Mouse (Mus musculus) embryo, embryonic 11 days (tissue): ENCODE data around the gene Lcn8.

ENCODE experiments used
- DNase-seq: peaks from one replicate; pipeline ENCODE4 v3.0.0-alpha.2; 2015

The Lcn8 gene

GRCm38 (mm10) chr2:25652902-25653301 is at the start of gene Lcn8:
Lcn8 (plus strand) TSS chr2:25653120.
- no peak for DNase-seq

DNA sequence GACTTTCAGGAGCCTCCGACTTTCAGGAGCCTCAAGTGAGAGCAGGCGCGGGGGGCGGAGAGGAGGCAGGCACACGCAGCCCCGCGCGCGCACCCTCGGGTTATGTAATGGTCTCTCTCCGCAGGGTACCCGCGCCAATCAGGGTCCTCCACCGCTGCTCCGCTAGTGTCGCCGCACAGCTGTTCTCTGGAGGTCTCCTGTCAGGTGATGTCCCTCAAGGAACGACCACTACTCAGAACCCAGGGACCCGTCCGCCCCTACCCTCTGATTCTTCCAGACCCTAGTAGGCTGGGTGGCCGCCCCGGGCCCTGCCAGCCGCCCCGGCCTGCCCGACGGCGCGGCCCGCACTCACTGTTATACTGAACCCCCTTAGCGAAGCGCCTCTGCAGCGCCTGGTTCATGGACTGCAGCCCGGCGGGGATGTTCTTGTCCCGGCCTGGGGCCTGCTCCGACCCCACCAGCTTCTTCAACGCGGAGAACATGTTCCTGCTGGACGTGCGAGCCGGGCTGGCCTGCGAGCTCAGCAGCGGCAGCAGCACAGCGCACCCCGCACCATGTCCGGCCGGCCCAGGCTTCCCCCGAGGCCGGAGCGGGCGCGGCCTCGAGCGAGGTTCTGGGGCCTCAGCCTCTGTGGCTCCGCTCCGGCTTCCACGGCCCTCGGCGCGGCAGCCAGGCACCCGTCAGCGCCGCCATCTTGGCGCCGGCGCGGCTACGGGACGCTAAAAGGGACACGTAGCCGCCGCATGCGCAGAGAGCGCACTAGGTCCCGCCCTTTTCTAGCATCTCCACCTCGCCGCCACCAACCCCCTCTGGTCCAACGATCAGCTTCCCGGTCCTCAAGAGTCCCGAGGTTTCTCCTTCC is 44.9 kb upstream of the Lcn8 start, which contains the start of gene Rabl6:
Gene Rabl6, minus strand, starts transcription at position 761 of the 862 bp plus-strand sequence.
- DNase-seq: peak; percentile 95

- no peak for DNase-seq
Measured at GRCm38 (mm10) chr2:25608671-25609070, 44.2 kb upstream of the Lcn8 start.

DNA sequence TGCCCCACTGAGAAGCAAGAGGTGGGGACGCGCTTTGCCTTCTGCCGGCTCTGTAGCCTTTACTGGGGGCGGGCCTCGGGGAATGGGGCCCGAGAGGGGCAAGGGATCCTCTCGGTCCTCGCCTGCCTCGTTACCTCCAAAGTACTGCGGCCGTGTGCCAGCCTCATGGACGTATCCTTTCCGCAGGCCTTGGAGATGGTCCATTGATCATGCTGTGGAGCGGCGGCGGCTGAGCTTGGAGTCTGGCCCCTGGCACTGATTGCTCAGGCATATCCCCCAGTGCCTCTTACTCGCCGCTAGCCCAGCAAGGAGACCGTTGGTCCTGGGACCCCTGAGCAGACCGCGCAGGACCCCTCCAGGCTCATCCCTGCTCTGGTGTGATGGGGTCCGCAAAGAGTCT is 36.5 kb upstream of the Lcn8 start:
- DNase-seq: no peak

GRCm38 (mm10) chr2:25617578-25617977 is 35.3 kb upstream of the Lcn8 start, which contains the start of gene Ccdc183:
Ccdc183 (minus strand) TSS chr2:25617678.
- DNase-seq: no peak

- DNase-seq: no peak
Measured at GRCm38 (mm10) chr2:25620386-25620785, 32.5 kb upstream of the Lcn8 start.

DNA sequence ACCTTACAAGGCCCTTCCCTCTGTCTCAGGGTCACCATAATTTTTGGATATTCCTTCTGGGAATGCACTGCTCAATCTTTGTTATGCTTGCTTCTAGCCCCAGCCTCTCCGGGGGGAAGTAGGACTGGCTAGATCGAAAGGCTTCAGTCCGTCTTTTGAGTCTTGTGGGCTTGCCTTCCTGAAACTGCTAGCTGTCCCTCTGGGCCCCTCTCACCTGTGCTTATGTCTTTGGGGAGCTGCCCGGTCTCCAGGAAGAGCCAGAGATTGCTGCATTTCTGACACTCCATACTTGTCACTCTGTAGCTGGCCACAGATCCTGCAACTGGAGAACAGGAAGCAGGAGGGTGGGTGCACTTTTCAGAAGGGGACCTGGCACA is 32.1 kb upstream of the Lcn8 start:
- no peak for DNase-seq

DNA sequence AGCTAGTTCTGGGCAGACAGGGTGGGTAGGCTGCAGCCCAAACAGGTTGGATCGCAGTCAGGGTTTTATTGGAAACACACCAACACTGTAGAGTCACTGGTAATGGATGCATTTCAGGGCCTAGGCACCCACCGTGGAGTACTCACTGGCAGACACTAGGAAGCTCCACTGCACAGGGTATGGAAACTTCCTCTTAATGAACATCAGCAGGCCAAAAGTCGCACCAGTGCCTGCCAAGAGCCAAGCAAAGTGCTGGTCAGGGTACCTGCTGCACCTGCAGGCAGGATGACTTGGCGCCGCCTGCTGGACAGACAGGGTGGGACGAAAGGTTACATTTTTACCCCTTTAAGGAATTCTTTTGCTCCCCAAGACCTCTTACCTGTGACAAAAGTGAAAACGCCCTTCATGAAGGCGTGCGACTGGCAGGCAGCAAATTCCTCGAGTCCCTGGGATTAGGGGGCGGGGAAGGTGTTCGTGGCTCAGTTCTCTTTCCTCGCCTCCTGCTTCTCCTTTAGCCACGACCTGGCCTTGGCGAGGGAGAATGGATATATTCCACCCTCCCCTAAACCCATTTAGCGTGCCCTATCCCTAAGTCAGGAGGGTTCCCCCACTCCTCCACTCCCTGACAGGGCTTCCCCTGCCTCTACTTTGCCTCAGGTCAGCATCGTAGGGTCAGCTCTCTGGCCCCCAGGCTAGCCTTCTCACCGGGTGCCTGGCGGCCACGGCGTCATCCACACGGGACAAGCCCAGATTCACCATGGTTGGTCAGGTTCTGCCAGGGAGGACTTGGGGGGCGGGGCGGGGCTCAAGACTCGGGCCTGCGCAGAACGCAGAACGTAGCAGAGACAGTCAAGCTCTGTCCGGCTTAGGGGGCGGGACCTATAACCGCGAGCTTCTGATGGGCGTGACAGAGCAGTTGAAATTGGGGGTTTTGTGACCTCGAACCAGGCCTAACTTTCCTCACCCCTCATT is 31.4 kb upstream of the Lcn8 start, which contains the start of gene Tmem141:
Gene Tmem141, minus strand, starts transcription at position 777 of the 972 bp plus-strand sequence.
- DNase-seq: peak; percentile 91

DNA sequence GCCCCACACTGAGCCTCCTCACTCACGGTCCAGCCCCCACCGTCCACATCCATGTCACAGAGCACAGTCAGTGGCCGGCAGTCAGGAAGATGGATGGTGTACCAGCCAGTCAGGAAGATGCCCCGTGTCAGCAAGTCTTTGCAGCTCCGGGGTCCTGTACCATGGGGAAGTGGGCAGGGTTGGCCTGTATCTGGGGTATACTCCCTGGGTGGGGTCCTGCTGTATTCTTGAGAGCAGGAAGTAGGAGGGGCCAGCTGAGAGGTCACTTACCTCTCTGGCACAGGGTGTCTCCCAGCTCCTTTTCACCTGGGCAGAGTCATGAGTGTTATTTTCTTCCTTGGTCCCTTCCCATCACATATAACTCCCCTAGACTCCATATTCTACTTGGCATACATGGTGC is 26.9 kb upstream of the Lcn8 start:
- DNase-seq: no peak

DNA sequence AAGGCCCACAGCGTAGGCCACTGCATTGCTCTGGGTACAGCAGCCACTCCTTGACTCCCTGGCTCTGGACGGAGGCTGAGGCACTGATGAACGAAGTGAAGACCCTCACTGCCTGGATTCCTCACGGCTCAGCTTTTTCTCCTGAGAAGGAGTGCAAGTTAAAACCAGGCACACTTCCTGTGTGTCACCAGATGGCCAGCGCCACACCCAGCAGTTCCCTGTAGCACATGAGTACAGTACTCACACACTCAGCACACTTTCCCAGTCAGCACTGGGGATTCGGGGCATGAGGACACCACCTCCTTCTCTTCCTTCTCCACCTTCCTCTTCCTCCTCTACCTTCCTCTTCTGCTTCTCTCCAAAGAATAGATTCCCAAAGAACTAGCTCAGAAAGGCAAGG is 25.1 kb upstream of the Lcn8 start, which contains the start of gene Fcna:
Gene Fcna, minus strand, starts transcription at position 220 of the 400 bp plus-strand sequence.
- no peak for DNase-seq

- no peak for DNase-seq
Measured at GRCm38 (mm10) chr2:25628738-25629137, 24.2 kb upstream of the Lcn8 start.

- DNase-seq: no peak
Measured at GRCm38 (mm10) chr2:25633616-25634015, 19.3 kb upstream of the Lcn8 start.

GRCm38 (mm10) chr2:25634046-25634445 is 18.9 kb upstream of the Lcn8 start:
- DNase-seq: no peak

DNA sequence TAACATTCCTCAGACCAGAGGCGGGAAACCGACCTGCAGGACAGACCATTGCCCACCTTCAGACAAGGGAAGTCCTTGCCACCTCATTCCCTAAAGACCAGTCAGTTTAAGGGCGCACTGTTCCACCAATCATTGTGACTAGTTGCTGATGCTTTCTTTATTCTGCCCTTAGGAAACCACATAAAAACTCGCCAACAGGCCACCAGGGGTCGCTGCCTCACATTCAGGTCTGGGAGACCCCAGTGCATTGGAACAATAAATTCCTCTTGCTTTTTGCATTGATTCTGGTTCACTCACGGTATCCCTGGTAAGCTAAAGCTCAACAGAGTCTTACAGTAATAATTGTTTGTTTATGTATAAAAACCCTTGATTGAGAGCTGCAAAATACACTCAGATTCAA is 13.0 kb upstream of the Lcn8 start:
- DNase-seq: peak; percentile 68

GRCm38 (mm10) chr2:25654502-25654901 is 1.6 kb downstream of the Lcn8 start:
- DNase-seq: peak; percentile 4

DNA sequence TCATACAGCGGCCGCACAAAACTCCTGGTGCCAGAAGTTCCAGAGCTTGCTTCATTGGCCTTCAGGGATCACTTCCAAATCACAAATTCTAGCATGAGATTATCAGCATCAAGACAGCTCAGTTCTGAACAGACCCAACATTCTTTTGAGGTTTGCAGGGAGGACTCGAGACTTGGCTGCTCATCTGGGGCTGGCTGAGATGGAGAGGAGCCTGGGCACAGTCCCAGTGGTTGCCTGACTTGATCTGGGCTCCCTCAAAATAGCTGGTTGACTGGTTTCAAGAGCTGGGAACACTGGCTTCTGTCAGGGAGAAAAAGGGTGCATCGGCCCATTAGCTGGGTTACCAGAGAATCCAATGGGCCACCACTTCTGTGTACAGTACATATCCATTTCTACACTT is 3.8 kb downstream of the Lcn8 start:
- DNase-seq: no peak

GRCm38 (mm10) chr2:25657246-25657645 is 4.3 kb downstream of the Lcn8 start:
- DNase-seq: no peak

DNA sequence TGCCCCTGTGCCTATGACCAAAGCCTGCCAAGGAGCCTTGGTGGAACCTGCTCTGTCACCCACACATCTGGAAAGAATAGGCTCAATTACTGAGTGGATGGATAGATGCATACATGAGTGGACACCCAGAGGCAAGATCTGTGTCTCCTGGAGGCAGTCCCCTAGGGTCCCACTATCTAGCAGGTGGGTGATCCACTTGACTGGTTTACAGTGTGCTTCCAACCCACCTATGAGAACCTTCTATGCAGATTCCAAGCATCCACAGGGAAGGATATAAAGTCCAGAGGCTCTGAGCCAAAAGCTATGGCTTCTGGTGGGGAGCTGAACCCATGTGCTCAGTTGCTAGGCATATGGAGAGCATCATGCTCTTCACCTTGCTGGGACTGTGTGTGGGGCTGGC is 4.7 kb downstream of the Lcn8 start, which contains the start of gene Lcn5:
Gene Lcn5, plus strand, starts transcription at position 301 of the 400 bp plus-strand sequence.
- no peak for DNase-seq

GRCm38 (mm10) chr2:25660279-25660678 is 7.4 kb downstream of the Lcn8 start:
- no peak for DNase-seq

- DNase-seq: no peak
Measured at GRCm38 (mm10) chr2:25661245-25661970, 8.5 kb downstream of the Lcn8 start.

DNA sequence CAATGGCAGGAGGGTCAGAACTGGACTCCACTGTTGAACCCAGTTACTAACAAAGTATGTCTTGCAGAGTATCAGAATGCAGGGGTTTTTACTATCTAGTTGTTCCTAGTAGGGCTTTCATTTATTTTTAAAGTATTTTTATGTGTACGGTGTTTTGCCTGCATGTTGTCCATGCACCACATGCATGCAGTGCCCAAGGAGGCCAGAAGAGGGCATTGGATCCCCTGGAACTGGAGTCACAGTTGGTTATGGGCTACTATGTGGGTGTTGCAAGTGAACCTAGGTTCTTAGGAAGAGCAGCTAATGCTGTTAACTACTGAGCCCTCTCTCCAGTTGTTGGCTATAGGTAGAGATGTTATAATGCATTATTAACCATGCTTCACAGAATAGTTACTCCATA is 10.6 kb downstream of the Lcn8 start:
- DNase-seq: peak; percentile 47

DNA sequence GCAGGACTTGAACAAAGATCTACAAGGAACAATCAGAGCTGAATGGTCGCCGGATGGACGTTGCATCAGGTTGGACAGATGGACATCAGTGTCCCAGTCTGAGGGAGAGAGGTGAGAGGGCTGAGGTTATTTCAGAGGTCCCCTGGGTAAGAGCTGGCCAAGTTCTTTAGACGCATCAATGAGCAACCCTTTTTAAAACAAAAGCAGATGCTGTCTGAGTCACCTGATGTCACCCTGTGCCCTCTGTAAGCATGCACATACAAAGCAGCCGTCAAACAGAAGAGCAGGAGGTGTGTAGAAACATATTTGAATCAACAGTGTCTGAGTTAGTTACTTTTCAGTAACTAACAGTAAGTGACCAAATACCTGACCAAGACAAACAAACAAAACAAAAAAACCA is 11.2 kb downstream of the Lcn8 start:
- no peak for DNase-seq

DNA sequence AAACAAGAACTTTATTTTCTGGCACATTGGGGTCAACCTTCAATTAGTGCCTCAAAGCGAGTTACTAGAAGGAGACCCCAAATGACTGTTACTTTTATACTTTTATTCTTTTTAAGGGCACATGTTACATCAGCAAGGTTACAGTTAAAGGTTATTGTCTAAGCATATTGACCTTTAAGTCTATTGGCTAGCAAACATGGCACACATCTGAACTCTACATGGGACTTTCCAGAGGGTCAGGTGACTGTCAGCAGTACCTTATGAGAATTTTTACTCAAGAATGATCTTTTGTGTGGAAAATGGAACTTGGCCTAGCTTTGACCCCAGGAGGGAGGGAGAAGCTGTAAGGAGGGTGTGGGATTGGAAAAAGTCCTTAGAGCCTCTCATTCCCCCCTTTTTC is 13.6 kb downstream of the Lcn8 start:
- DNase-seq: no peak
